Comparison of ENCODE assay signal across 11 mouse cellular contexts in the genomic region with DNA sequence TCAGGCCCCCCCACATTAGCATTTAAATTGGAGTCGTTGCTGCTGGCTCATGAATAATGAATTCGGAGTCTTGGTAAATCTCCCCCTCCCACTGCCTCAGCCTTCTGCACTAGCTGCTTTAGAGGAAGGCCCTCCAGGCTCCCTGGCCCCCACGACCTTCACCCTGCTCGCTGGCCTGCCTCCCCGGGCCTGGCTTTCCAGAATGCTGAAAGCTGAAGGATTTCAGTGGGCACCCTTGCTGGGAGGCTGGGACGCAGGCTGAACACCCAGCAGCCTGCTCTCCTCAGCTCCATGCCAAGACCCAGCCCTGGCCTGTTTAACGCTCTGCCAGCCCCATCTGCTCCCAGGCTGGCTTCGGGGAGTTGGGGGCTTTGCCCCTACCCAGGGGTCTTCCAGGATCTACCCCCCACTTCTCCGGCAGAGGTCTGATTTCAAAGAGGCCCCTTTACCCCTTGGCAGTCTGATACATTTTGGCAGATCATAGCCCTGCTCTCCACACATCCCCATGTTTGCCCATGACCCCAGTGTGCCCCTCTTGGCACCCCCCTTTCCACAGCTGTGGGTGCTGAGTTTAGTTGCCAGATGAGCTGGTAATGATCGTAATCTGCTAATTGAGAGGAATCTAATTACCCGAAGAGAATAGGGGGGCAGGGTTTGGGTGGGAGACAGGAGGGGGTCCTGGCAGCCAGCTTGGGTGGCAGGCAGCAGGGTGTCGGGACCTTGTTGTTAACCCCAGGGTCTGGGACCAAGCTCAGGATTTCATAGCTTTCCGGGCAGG. TPM values are rescaled to one million over a fixed set of nuclear protein-coding genes. Genes with fewer than 3 reads are reported as not detected.
DNase-seq lines count a peak whose midpoint lies in the region; ATAC-seq and TF ChIP-seq lines count a peak whose summit lies in the region.
"Had no signal": no experiment of that assay in that cellular context is flagged by ENCODE, and none has a peak within 500 bp of the region (broad histone marks: within the 10 kb centered on the region; RNA-seq: fewer than 3 reads in every experiment).

No protein-coding gene starts in this region.

- H3K9ac ChIP-seq in intestine, embryonic 15.5 days: no peak overlapping the region
- no peak overlapping the region for H3K9ac ChIP-seq in intestine, embryonic 16.5 days (ENCODE audit: low read depth, low read length)
- H3K9ac ChIP-seq in hindbrain, embryonic 11.5 days (ENCODE audit: low read depth, low read length): peak overlapping the region; percentile 32; the same call in 1 of the 2 replicates
- no peak overlapping the region for H3K9ac ChIP-seq in midbrain, postnatal 0 days (replicated peaks; ENCODE audit: low read length, poor library complexity, severe bottlenecking)
- H3K9ac ChIP-seq: stomach, embryonic 15.5 days had no signal

- H3K4me1 ChIP-seq in intestine, embryonic 15.5 days (replicated peaks): peaks cover 32% of the 10 kb centered on the region
- H3K4me1 ChIP-seq in intestine, embryonic 16.5 days (ENCODE audit: control insufficient read depth, insufficient read depth, low read length): peaks cover 32% of the 10 kb centered on the region
- H3K4me1 ChIP-seq in hindbrain, embryonic 11.5 days (replicated peaks; ENCODE audit: control insufficient read depth, insufficient read depth, low read length): peaks cover 44% of the 10 kb centered on the region
- peaks cover 21% of the 10 kb centered on the region for H3K4me1 ChIP-seq in midbrain, postnatal 0 days (ENCODE audit: insufficient read depth, low read length)

- H3K36me3 ChIP-seq in intestine, embryonic 15.5 days: peaks cover 7% of the 10 kb centered on the region
- 0 out of 2 replicates have a peak, but pooled peaks cover 5% of the 10 kb centered on the region for H3K36me3 ChIP-seq in intestine, embryonic 16.5 days (ENCODE audit: control insufficient read depth, insufficient read depth, low read length)
- H3K36me3 ChIP-seq in hindbrain, embryonic 11.5 days (ENCODE audit: control insufficient read depth, insufficient read depth, low read length): no peaks in the 10 kb centered on the region
- no peaks in the 10 kb centered on the region for H3K36me3 ChIP-seq in midbrain, postnatal 0 days (ENCODE audit: insufficient read depth, low read length)

- no peak overlapping the region for H3K4me2 ChIP-seq in intestine, embryonic 15.5 days (replicated peaks)
- H3K4me2 ChIP-seq in intestine, embryonic 16.5 days (ENCODE audit: low read depth, low read length): no peak overlapping the region
- peak overlapping the region; percentile 8; the same call in 1 of the 2 replicates for H3K4me2 ChIP-seq in hindbrain, embryonic 11.5 days (replicated peaks; ENCODE audit: low read depth, low read length)
- H3K4me2 ChIP-seq in midbrain, postnatal 0 days (ENCODE audit: low read depth, low read length, poor library complexity, severe bottlenecking): no peak overlapping the region
- H3K4me2 ChIP-seq: stomach, embryonic 15.5 days had no signal

- no peak overlapping the region for H3K4me3 ChIP-seq in intestine, embryonic 15.5 days (replicated peaks)
- no peak overlapping the region for H3K4me3 ChIP-seq in intestine, embryonic 16.5 days (ENCODE audit: low read length)
- no peak overlapping the region for H3K4me3 ChIP-seq in hindbrain, embryonic 11.5 days (ENCODE audit: low read depth, low read length)
- no peak overlapping the region for H3K4me3 ChIP-seq in midbrain, postnatal 0 days (ENCODE audit: low read depth, low read length)
- H3K4me3 ChIP-seq: stomach, embryonic 15.5 days had no signal

- peak; percentile 80 to 89 for DNase-seq in cerebellum, postnatal 10 days
- DNase-seq in hindbrain, embryonic 11.5 days (ENCODE audit: low spot score): no peak
- DNase-seq in midbrain, postnatal 0 days (ENCODE audit: low spot score): peak; percentile 53
- DNase-seq in liver: no peak
- no peak for DNase-seq in urinary bladder, postnatal 25 days (ENCODE audit: low spot score)
- DNase-seq in left cerebral cortex, adult 18-20 months (ENCODE audit: low spot score in 2 of 2): no peak
- DNase-seq: layer of hippocampus, postnatal 36 days had no signal

- ATAC-seq in intestine, embryonic 15.5 days: no peak
- ATAC-seq in intestine, embryonic 16.5 days: no peak
- ATAC-seq in hindbrain, embryonic 11.5 days (ENCODE audit: low FRiP score): no peak
- no peak for ATAC-seq in midbrain, postnatal 0 days (ENCODE audit: low FRiP score)
- ATAC-seq: inflammation-experienced regulatory T-cells, adult 6 months had no signal

- 0 out of 2 replicates have a peak overlapping the region, but pooled peaks have one; percentile 40 for H3K27ac ChIP-seq in intestine, embryonic 15.5 days
- no peak overlapping the region; the same call in 1 of the 2 replicates for H3K27ac ChIP-seq in intestine, embryonic 16.5 days (ENCODE audit: low read length)
- peak overlapping the region; percentile 90 for H3K27ac ChIP-seq in hindbrain, embryonic 11.5 days (ENCODE audit: low read depth, low read length)
- H3K27ac ChIP-seq in midbrain, postnatal 0 days (ENCODE audit: low read depth, low read length): peak overlapping the region; percentile 67
- H3K27ac ChIP-seq: stomach, embryonic 15.5 days had no signal

- H3K9me3 ChIP-seq in intestine, embryonic 15.5 days: no peaks in the 10 kb centered on the region
- no peaks in the 10 kb centered on the region for H3K9me3 ChIP-seq in intestine, embryonic 16.5 days (ENCODE audit: control insufficient read depth, low read length)
- H3K9me3 ChIP-seq in hindbrain, embryonic 11.5 days (ENCODE audit: control insufficient read depth, low read length): no peaks in the 10 kb centered on the region
- no peaks in the 10 kb centered on the region for H3K9me3 ChIP-seq in midbrain, postnatal 0 days (ENCODE audit: low read length)
- H3K9me3 ChIP-seq: stomach, embryonic 15.5 days had no signal

- WGBS in intestine, embryonic 15.5 days: 51% methylated on average over 13 of the region's 13 CpGs
- 51% methylated on average over 13 of the region's 13 CpGs for WGBS in intestine, embryonic 16.5 days
- WGBS in hindbrain, embryonic 11.5 days: 17% methylated on average over 13 of the region's 13 CpGs
- 13% methylated on average over 13 of the region's 13 CpGs for WGBS in midbrain, postnatal 0 days

- H3K27me3 ChIP-seq in intestine, embryonic 15.5 days (replicated peaks): peaks cover 33% of the 10 kb centered on the region
- H3K27me3 ChIP-seq in intestine, embryonic 16.5 days (replicated peaks; ENCODE audit: control insufficient read depth, insufficient read depth, low read length): peaks cover 30% of the 10 kb centered on the region
- peaks cover 2% of the 10 kb centered on the region; the same call in 1 of the 2 replicates for H3K27me3 ChIP-seq in hindbrain, embryonic 11.5 days (ENCODE audit: control insufficient read depth, insufficient read depth, low read length)
- H3K27me3 ChIP-seq in midbrain, postnatal 0 days (ENCODE audit: insufficient read depth, low read length): peaks cover 7% of the 10 kb centered on the region; the same call in 1 of the 2 replicates

- no peak for TF ChIP-seq CTCF in midbrain, postnatal 0 days (IDR thresholded peaks at IDR 0.05)

RNA-seq across cellular contexts. Expression of a gene that starts 6.8 kb away (rescaled TPM):
- polyA plus RNA-seq in intestine, embryonic 15.5 days (2015; fragmentation: Nextera tagmentation; extraction: Ambion mirVana): 2.6 and 2.7 TPM in 2 replicates
- polyA plus RNA-seq in intestine, embryonic 16.5 days (2015; fragmentation: Nextera tagmentation; extraction: Ambion mirVana): 2.0 and 2.4 TPM in 2 replicates
- 1.9 and 4.4 TPM in 2 replicates for polyA plus RNA-seq in hindbrain, embryonic 11.5 days (2014; fragmentation: Nextera tagmentation; extraction: Ambion mirVana)
- total RNA-seq in midbrain, postnatal 0 days (2014; rRNA removed): 180 and 188 TPM in 2 replicates
- 54.8 and 60.0 TPM in 2 replicates for polyA plus RNA-seq in midbrain, postnatal 0 days (2015; fragmentation: Nextera tagmentation; extraction: Ambion mirVana)
- total RNA-seq in left cerebral cortex, adult 18-20 months (2021): 10 to 100 TPM; 16.2 to 19.6 TPM
- polyA plus RNA-seq: inflammation-experienced regulatory T-cells, adult 6 months had no signal

RNA-seq across cellular contexts. Expression of a gene that starts 7.7 kb away (rescaled TPM):
- 98.9 and 103 TPM in 2 replicates for polyA plus RNA-seq in intestine, embryonic 15.5 days (2015; fragmentation: Nextera tagmentation; extraction: Ambion mirVana)
- polyA plus RNA-seq in intestine, embryonic 16.5 days (2015; fragmentation: Nextera tagmentation; extraction: Ambion mirVana): 134 and 137 TPM in 2 replicates
- polyA plus RNA-seq in hindbrain, embryonic 11.5 days (2014; fragmentation: Nextera tagmentation; extraction: Ambion mirVana): 53.8 and 56.3 TPM in 2 replicates
- total RNA-seq in midbrain, postnatal 0 days (2014; rRNA removed): 77.1 and 94.9 TPM in 2 replicates
- polyA plus RNA-seq in midbrain, postnatal 0 days (2015; fragmentation: Nextera tagmentation; extraction: Ambion mirVana): 67.4 and 76.1 TPM in 2 replicates
- total RNA-seq in left cerebral cortex, adult 18-20 months (2021): 10 to 100 TPM; 67.1 to 70.4 TPM

RNA-seq across cellular contexts. Expression of a gene that starts 35.7 kb away (rescaled TPM):
- 35.9 and 36.9 TPM in 2 replicates for polyA plus RNA-seq in intestine, embryonic 15.5 days (2015; fragmentation: Nextera tagmentation; extraction: Ambion mirVana)
- polyA plus RNA-seq in intestine, embryonic 16.5 days (2015; fragmentation: Nextera tagmentation; extraction: Ambion mirVana): 25.2 and 28.8 TPM in 2 replicates
- 17.8 and 20.2 TPM in 2 replicates for polyA plus RNA-seq in hindbrain, embryonic 11.5 days (2014; fragmentation: Nextera tagmentation; extraction: Ambion mirVana)
- 125 and 132 TPM in 2 replicates for total RNA-seq in midbrain, postnatal 0 days (2014; rRNA removed)
- polyA plus RNA-seq in midbrain, postnatal 0 days (2015; fragmentation: Nextera tagmentation; extraction: Ambion mirVana): 60.0 and 60.8 TPM in 2 replicates
- total RNA-seq in left cerebral cortex, adult 18-20 months (2021): 10 to 100 TPM; 87.2 to 93.6 TPM

RNA-seq across cellular contexts. Expression of a gene that starts 35.9 kb away (rescaled TPM):
- 2.2 and 2.4 TPM in 2 replicates for polyA plus RNA-seq in intestine, embryonic 15.5 days (2015; fragmentation: Nextera tagmentation; extraction: Ambion mirVana)
- polyA plus RNA-seq in intestine, embryonic 16.5 days (2015; fragmentation: Nextera tagmentation; extraction: Ambion mirVana): 1.5 and 1.9 TPM in 2 replicates
- 11.1 and 11.6 TPM in 2 replicates for polyA plus RNA-seq in hindbrain, embryonic 11.5 days (2014; fragmentation: Nextera tagmentation; extraction: Ambion mirVana)
- total RNA-seq in midbrain, postnatal 0 days (2014; rRNA removed): 52.4 and 57.8 TPM in 2 replicates
- polyA plus RNA-seq in midbrain, postnatal 0 days (2015; fragmentation: Nextera tagmentation; extraction: Ambion mirVana): 49.4 and 50.4 TPM in 2 replicates
- 100 to 1,000 TPM in 1 of 2 experiments, 10 to 100 TPM in 1; 93.8 to 107 TPM for total RNA-seq in left cerebral cortex, adult 18-20 months (2021)

Comparison
In these comparisons a context has a peak if more than half of its experiments do, and no peak if none do; other contexts are left out.
1. DNase-seq: peak in cerebellum, postnatal 10 days (2 of 2) and midbrain, postnatal 0 days (single experiment); none in hindbrain, embryonic 11.5 days (single experiment), liver (single experiment), urinary bladder, postnatal 25 days (single experiment) and left cerebral cortex, adult 18-20 months (0 of 2).
2. RNA of a gene that starts 6.8 kb away (polyA plus RNA-seq): 54.8 to 60.0 TPM in midbrain, postnatal 0 days; 1.9 to 4.4 TPM in hindbrain, embryonic 11.5 days, 2.6 to 2.7 TPM in intestine, embryonic 15.5 days and 2.0 to 2.4 TPM in intestine, embryonic 16.5 days; every median in the first group is over 10 times any median in the second.